Mouse (Mus musculus) kidney, embryonic 14.5 days (tissue): ENCODE measurements around the gene Cc2d2a. TPM values are rescaled to one million over a fixed set of nuclear protein-coding genes. Genes with fewer than 3 reads are reported as not detected.

Experiments
- ATAC-seq: fragments of 200-750 bp; cut with Nextera tagmentation; 2 replicates; pipeline ENCODE4 v1.8.0; 2017; ENCODE audit warnings: moderate number of reproducible peaks, mild to moderate bottlenecking, moderate TSS enrichment, moderate library complexity; ENCODE audit not compliant: low FRiP score, low TSS enrichment
- H3K27ac ChIP-seq: fragments of 300-500 bp; sonication (generic); 2 replicates; pipeline ENCODE4 v1.5.1; 2014; ENCODE audit warnings: low read depth, mild to moderate bottlenecking, low read length, moderate library complexity, mixed read lengths
- H3K27me3 ChIP-seq: fragments of 300-500 bp; sonication (generic); 2 replicates; pipeline ENCODE4 v1.6.1; 2014; ENCODE audit warnings: mild to moderate bottlenecking, low read length; ENCODE audit not compliant: control insufficient read depth, insufficient read depth
- H3K36me3 ChIP-seq: fragments of 300-500 bp; sonication (generic); 2 replicates; pipeline ENCODE4 v1.6.1; 2014; ENCODE audit warnings: low read length, mixed read lengths; ENCODE audit not compliant: control insufficient read depth, insufficient read depth
- H3K4me1 ChIP-seq: fragments of 300-500 bp; sonication (generic); 2 replicates; pipeline ENCODE4 v1.6.1; 2014; ENCODE audit warnings: low read length, mixed read lengths; ENCODE audit not compliant: control insufficient read depth, insufficient read depth
- H3K4me2 ChIP-seq: fragments of 300-500 bp; sonication (generic); replicated peaks from 2 replicates; pipeline ENCODE4 v1.6.1; 2014; ENCODE audit warnings: low read depth, mild to moderate bottlenecking, low read length
- H3K4me3 ChIP-seq: fragments of 300-500 bp; sonication (generic); 2 replicates; pipeline ENCODE4 v1.5.1; 2014; ENCODE audit warnings: mild to moderate bottlenecking, low read length
- H3K9ac ChIP-seq: fragments of 300-500 bp; sonication (generic); 2 replicates; pipeline ENCODE4 v1.6.1; 2014; ENCODE audit warnings: low read depth, mild to moderate bottlenecking, low read length, moderate library complexity
- H3K9me3 ChIP-seq: fragments of 300-500 bp; sonication (generic); 2 replicates; pipeline ENCODE4 v1.6.1; 2016; ENCODE audit warnings: low read length; ENCODE audit not compliant: control insufficient read depth
- WGBS: fragments of 180-500 bp; shearing (Covaris S2); extraction: QIAGEN DNeasy Blood & Tissue Kit; methylation state at CpG from one replicate; pipeline ENCODE4 v1.1.7; 2014; 5-methylcytosine and 5-hydroxymethylcytosine counted together
- polyA plus RNA-seq: library from polyadenylated mRNA; unstranded; fragments of >200 nt; fragmentation: Nextera tagmentation; extraction: Ambion mirVana; gene quantifications from 2 replicates; pipeline ENCODE4 v1.2.1, GENCODE M21; 2014

The Cc2d2a gene
- polyA plus RNA-seq, 1 experiment from 2014 or later = 14.0 TPM

GRCm38 (mm10) chr5:43663531-43663930 lies 1.4 kb downstream of the Cc2d2a start:
- Histone ChIP-seq H3K9me3 (no peaks in the 10 kb centered on the region), H3K4me2 (peak overlapping the region; percentile 43), H3K27me3 (no peaks in the 10 kb centered on the region), H3K4me3 (peak overlapping the region; percentile 51; the same call in 1 of the 2 replicates), H3K9ac (no peak overlapping the region), H3K36me3 (no peaks in the 10 kb centered on the region), H3K4me1 (peaks cover 15% of the 10 kb centered on the region; the same call in 1 of the 2 replicates), H3K27ac (no peak overlapping the region; the same call in 1 of the 2 replicates)
- WGBS = 31% methylated on average over 6 of the region's 6 CpGs
- ATAC-seq = 0 out of 2 replicates have a peak, but pooled peaks have one; percentile 34

- 30% methylated on average over 5 of the region's 5 CpGs for WGBS
- no peak overlapping the region for H3K27ac ChIP-seq
- H3K36me3 ChIP-seq = no peaks in the 10 kb centered on the region
- H3K9me3 ChIP-seq = no peaks in the 10 kb centered on the region
- H3K9ac ChIP-seq = no peak overlapping the region
- peaks cover 15% of the 10 kb centered on the region; the same call in 1 of the 2 replicates for H3K4me1 ChIP-seq
- H3K4me3 ChIP-seq = no peak overlapping the region
- H3K4me2 ChIP-seq = no peak overlapping the region
- ATAC-seq = no peak
- H3K27me3 ChIP-seq = no peaks in the 10 kb centered on the region
Observed at GRCm38 (mm10) chr5:43665144-43665543, 3.0 kb downstream of the Cc2d2a start.

- H3K27me3 ChIP-seq = no peaks in the 10 kb centered on the region
- 0 out of 2 replicates have a peak, but pooled peaks cover 2% of the 10 kb centered on the region for H3K36me3 ChIP-seq
- no peaks in the 10 kb centered on the region for H3K9me3 ChIP-seq
- H3K4me1 ChIP-seq = peaks cover 8% of the 10 kb centered on the region
- no peak overlapping the region for H3K9ac ChIP-seq
- H3K4me3 ChIP-seq = no peak overlapping the region
- H3K27ac ChIP-seq = no peak overlapping the region
- WGBS = 77% methylated on average over 8 of the region's 8 CpGs
- no peak overlapping the region for H3K4me2 ChIP-seq
- ATAC-seq = no peak
Observed at GRCm38 (mm10) chr5:43669118-43669645, 7.0 kb downstream of the Cc2d2a start.

- peak overlapping the region; percentile 62 for H3K4me2 ChIP-seq
- WGBS = 1% methylated on average over 12 of the region's 12 CpGs
- no peaks in the 10 kb centered on the region for H3K27me3 ChIP-seq
- H3K4me1 ChIP-seq = peaks cover 8% of the 10 kb centered on the region
- ATAC-seq = peak; percentile 93
- peaks cover 6% of the 10 kb centered on the region for H3K36me3 ChIP-seq
- peak overlapping the region; percentile 52 for H3K4me3 ChIP-seq
- H3K9me3 ChIP-seq = no peaks in the 10 kb centered on the region
- H3K9ac ChIP-seq = peak overlapping the region; percentile 75
- H3K27ac ChIP-seq = peak overlapping the region; percentile 95
Observed at GRCm38 (mm10) chr5:43672177-43672911, 10.2 kb downstream of the Cc2d2a start.

- H3K4me1 ChIP-seq = peaks cover 8% of the 10 kb centered on the region
- peak overlapping the region; percentile 62 for H3K4me2 ChIP-seq
- peak overlapping the region; percentile 75 for H3K9ac ChIP-seq
- no peaks in the 10 kb centered on the region for H3K27me3 ChIP-seq
- no peaks in the 10 kb centered on the region for H3K9me3 ChIP-seq
- H3K36me3 ChIP-seq = peaks cover 6% of the 10 kb centered on the region
- 79% methylated on average over 2 of the region's 2 CpGs for WGBS
- ATAC-seq = no peak
- H3K27ac ChIP-seq = peak overlapping the region; percentile 95; the same call in 1 of the 2 replicates
- H3K4me3 ChIP-seq = peak overlapping the region; percentile 52
Observed at GRCm38 (mm10) chr5:43673083-43673482, 10.9 kb downstream of the Cc2d2a start.

- no peak for ATAC-seq
- H3K36me3 ChIP-seq = peaks cover 88% of the 10 kb centered on the region
- no peak overlapping the region for H3K4me2 ChIP-seq
- H3K27ac ChIP-seq = no peak overlapping the region
- H3K27me3 ChIP-seq = no peaks in the 10 kb centered on the region
- no peaks in the 10 kb centered on the region for H3K4me1 ChIP-seq
- H3K9me3 ChIP-seq = no peaks in the 10 kb centered on the region
- WGBS = 91% methylated on average over 5 of the region's 5 CpGs
- H3K4me3 ChIP-seq = no peak overlapping the region
- H3K9ac ChIP-seq = no peak overlapping the region
Observed at GRCm38 (mm10) chr5:43685466-43685865, 23.3 kb downstream of the Cc2d2a start.

- no peak for ATAC-seq
- no peaks in the 10 kb centered on the region for H3K4me1 ChIP-seq
- WGBS = 72% methylated on average over 4 of the region's 4 CpGs
- H3K36me3 ChIP-seq = peaks cover 70% of the 10 kb centered on the region
- H3K9ac ChIP-seq = no peak overlapping the region
- H3K4me3 ChIP-seq = no peak overlapping the region
- H3K27me3 ChIP-seq = no peaks in the 10 kb centered on the region
- no peak overlapping the region for H3K4me2 ChIP-seq
- no peaks in the 10 kb centered on the region for H3K9me3 ChIP-seq
- no peak overlapping the region for H3K27ac ChIP-seq
Observed at GRCm38 (mm10) chr5:43692489-43692888, 30.3 kb downstream of the Cc2d2a start.

- peaks cover 65% of the 10 kb centered on the region; the same call in 1 of the 2 replicates for H3K36me3 ChIP-seq
Observed at GRCm38 (mm10) chr5:43697133-43697532, 35.0 kb downstream of the Cc2d2a start.

GRCm38 (mm10) chr5:43699240-43699639 lies 37.1 kb downstream of the Cc2d2a start:
- no peak for ATAC-seq
- Histone ChIP-seq H3K27ac (no peak overlapping the region), H3K27me3 (no peaks in the 10 kb centered on the region), H3K4me3 (no peak overlapping the region), H3K9me3 (no peaks in the 10 kb centered on the region), H3K4me1 (no peaks in the 10 kb centered on the region), H3K36me3 (peaks cover 78% of the 10 kb centered on the region), H3K4me2 (no peak overlapping the region), H3K9ac (no peak overlapping the region)

More at GRCm38 (mm10) chr5:43697133-43697532, 35.0 kb downstream of the Cc2d2a start:
- no peak overlapping the region for H3K27ac ChIP-seq
- 94% methylated on average over 3 of the region's 3 CpGs for WGBS
- H3K9me3 ChIP-seq = no peaks in the 10 kb centered on the region
- ATAC-seq = no peak
- H3K4me2 ChIP-seq = no peak overlapping the region
- H3K4me1 ChIP-seq = no peaks in the 10 kb centered on the region
- no peaks in the 10 kb centered on the region for H3K27me3 ChIP-seq
- H3K9ac ChIP-seq = no peak overlapping the region
- no peak overlapping the region for H3K4me3 ChIP-seq
